Mouse (Mus musculus) right cerebral cortex, postnatal 10 days (tissue): ENCODE measurements around the gene Card11.

Experiments
- DNase-seq, 2 experiments: peaks; one replicate each; pipeline ENCODE4 v3.0.0; 2021; ENCODE audit warnings: low spot score in 2 of 2

Card11 gene

DNA sequence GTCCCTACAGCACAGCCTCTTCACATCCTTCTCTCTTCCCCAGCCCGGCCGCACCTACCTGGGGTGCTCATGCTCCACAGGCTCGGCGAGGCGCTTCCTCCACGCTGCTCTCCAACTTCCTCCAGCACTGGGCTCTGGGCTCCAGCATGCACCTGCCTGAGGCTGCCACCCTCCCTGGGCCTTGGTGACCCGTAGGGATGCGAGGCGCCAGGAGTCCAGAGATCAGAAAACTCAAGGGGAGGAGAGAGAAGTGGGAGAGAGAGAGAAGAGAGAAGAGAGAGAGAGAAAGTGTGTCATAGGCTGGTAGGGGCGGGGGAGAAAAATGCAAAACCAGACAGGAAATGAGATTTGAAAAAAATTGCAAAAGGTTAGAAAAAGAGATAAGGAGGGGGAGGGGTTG lies at the start of gene Card11:
Gene Card11 (minus strand): TSS at position 234 of the 400 bp plus-strand sequence.
- no peak for DNase-seq

DNA sequence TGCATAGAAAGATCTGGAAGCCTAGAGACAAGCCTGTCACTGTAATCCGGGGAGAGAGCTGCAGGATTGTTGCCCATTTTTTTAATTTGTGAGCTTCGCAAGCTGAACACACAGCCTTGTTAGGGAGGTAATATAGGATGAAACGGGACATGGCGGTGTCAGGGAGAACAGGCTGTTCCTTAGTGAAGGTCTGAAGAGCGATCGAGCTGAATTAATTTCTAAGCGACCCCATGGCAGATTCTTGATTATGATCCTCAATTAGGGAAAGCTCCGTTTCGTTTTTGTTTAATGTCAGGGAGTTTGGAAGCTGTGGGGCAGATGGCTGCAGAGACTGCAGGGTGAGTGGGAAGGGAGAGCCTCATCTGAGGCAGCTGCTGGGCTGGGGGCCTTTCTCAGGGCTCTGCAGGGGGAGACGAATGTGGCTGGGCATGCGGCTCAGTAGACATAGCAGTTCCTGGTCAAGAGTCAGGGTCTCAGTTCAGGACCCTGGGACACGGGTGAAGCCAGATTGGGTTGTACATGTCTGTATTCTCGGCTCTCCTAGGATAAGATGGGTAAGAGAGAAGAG lies 47.4 kb upstream of the Card11 start:
- no peak for DNase-seq

DNA sequence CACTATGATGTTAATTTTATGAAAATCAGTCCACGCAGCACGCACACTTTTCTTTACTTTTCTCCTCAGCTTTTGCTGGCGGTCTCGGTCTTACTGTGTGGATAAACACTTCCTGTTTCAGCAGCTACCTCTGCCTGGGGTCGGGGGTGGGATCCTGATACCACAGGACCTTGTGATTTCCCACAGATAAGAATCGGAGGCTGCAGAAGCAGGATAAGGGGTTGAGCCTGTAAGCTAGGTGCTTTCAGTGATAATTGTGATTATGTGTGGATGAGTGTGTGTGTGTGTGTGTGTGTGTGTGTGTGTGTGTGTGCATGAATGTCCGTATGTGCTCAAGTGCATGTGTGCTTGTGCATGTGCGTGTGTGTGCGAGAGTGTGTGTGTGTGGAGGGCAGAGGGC lies 44.6 kb upstream of the Card11 start:
- DNase-seq = no peak

GRCm38 (mm10) chr5:141043654-141044447 lies 43.5 kb upstream of the Card11 start:
- peak; percentile 53 to 54 for DNase-seq

- no peak for DNase-seq
These were observed 42.0 kb upstream of the Card11 start for GRCm38 (mm10) chr5:141042406-141042805.

DNA sequence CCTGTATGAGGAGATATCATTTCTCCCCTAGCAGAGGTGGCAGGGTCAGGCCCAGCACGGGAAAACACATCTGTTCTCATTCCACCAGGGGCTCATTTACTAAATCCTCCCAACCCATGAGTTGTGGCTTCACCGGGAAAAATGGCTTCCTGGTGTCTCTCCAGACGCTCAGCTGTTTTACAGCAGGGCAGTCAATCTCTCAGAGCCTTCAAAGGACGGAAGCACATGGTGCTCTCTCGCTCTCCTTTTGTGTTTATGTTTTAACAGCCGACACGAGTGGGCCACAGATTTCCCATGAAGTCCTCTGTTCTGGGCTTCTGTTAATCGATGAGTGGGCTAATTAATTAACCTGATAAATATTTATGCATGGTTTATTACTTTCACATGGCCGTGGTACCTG lies 40.5 kb upstream of the Card11 start:
- DNase-seq = no peak

GRCm38 (mm10) chr5:141038342-141038741 lies 38.0 kb upstream of the Card11 start:
- DNase-seq = no peak

DNA sequence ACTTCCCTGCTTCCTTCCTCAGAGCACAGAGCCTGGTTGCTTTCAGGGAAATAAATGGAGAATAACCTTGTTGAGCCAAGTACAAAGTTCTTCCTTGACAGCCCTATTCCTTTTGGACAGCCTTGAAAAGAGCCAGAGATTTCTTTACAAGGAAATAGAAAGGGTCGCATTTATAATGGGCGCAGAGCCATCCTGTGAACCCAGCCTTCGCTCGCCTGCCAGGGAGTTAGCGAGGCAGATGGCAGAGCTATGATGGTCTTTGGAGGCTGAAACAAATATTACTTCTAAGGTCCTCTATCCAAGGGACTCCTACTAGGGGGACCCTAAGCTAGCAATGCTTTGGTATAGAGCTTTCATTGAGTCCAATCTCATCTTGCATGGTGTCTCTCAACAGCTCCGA lies 35.0 kb upstream of the Card11 start:
- DNase-seq = no peak

DNA sequence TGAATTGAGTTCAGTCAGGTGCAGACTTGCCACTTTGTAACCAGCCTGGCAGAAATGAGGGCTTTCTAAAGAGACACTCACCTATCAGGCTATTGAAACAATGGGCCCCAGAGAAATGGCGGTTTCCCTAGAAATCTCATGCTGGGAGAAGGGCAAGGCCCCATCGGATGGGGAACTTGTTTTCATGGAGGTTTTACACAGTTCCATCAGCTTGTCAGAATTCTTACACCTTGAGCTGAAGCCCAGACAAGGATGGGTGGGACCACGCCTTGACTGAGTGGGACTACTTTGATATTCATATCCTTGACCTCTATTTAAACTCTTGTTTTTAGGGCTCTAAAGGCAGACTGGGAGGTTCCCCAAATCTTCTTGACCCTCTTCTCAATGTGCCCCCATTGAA lies 33.9 kb upstream of the Card11 start:
- DNase-seq = no peak

DNA sequence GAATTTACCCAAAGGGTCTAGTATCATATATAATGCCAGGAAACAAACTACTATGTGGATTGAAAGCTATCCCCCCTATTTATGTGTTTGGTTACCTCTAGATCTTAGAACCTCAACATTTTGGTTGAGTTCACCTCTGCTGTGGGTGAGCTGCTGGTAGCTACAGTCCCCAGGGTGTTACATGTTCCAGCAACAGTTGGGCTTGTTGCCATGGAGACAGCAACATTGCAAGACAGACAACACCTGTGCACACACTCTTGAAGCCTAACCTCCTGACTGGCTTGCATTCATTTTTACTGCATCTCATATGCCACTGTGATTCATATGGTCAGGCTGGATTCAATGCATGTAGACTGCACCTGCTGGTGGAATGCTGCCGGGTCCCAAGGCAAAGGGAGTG lies 32.6 kb upstream of the Card11 start:
- no peak for DNase-seq

GRCm38 (mm10) chr5:141029364-141029763 lies 29.0 kb upstream of the Card11 start:
- peak; percentile 61 to 62 for DNase-seq

- no peak for DNase-seq
These were observed 25.3 kb upstream of the Card11 start for GRCm38 (mm10) chr5:141025635-141026034.

- no peak for DNase-seq
These were observed 24.1 kb upstream of the Card11 start for GRCm38 (mm10) chr5:141024435-141024834.

GRCm38 (mm10) chr5:141017927-141018700 lies 17.7 kb upstream of the Card11 start:
- no peak for DNase-seq

DNA sequence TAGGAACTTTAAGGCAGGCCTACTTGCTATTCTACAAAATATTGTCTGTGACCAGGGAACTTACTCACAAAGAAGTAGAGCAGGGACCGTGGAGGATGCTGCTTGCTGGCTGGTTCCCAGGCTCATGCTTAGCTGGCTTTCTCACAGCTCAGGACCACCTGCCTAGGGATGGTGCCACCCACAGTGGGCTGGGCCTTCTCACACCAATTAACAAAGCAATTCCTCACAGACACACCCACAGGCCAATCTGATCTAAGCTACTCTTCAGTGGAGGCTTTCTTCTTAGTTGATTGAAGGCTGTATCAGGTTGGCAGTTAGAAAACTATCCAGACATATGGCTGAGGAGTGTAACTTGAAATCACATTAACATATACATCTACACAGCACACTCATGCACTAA lies 15.7 kb upstream of the Card11 start:
- no peak for DNase-seq

DNA sequence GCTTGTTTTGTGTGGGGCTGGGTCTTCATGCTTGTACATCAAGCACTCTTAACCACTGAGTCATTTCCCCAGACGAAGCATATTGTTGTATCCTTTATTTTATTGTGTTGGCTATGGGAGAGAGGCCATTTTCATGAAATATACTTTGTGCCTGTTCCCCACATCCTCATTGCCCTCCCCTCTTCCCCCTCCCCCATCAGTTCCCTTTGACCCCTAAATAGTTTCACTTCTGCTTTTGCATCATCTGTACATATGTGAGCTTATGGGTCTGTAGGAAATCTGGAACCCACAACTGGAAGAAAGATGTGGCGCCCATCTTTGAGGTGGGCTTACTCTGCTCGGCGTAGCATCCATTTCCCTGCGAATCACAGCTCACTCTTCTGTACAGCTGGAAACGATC lies 13.8 kb upstream of the Card11 start:
- DNase-seq = no peak

GRCm38 (mm10) chr5:141013465-141013864 lies 13.1 kb upstream of the Card11 start:
- no peak for DNase-seq

DNA sequence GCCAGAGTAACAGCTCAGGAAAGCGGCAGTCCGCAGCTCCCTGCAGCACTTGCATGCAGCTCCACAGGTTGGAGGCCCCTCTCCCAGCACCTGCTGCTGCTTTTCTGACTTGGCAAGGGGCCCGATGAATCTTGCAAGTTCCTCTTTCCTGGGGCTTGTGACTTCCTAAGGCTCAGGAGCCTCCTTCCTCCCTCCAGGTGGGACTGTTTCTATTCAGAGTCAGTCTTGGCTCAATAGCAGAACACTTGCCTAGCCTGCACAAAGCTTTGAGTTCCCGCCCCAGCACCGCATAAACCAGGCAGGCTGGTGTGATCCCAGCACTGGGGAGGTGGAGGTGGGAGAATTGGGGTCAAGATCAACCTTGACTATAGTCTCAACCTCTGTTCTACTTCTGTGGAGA lies 5.1 kb upstream of the Card11 start:
- peak in 1 of 2 experiments; percentile 30 for DNase-seq

- no peak for DNase-seq
These were observed 3.8 kb upstream of the Card11 start for GRCm38 (mm10) chr5:141004078-141004763.

DNA sequence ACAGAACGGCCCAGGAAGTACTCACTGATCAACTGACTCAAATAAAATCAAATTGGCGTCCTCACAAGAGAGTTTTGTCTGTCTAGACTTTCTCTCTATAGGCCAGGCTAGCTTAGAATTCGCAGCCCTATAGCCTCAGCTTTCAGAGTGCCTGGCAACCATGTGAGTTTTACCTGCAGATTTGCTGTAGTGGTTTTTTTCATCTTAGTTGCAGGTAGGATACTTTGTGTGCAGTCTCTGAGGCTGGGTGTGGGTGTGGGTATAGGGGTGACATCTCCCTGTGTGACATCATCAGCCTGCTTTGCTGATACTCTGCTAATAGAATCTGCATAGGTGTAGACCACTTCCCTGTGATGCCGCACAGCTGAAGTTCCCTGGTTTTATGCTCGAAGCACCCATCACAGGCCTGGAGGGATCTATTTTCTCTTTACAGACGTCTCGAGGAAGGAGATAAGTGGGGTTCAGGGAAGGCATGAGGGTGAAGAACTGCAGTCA lies 1.2 kb downstream of the Card11 start:
- DNase-seq = no peak

- DNase-seq = no peak
These were observed 2.6 kb downstream of the Card11 start for GRCm38 (mm10) chr5:140997767-140998166.
